Mouse (Mus musculus): Measurements from ENCODE around the gene Pcsk2. TPM values are rescaled to one million over a fixed set of nuclear protein-coding genes. Genes with fewer than 3 reads are reported as not detected.

The Pcsk2 gene
- polyA plus RNA-seq (2012; rRNA removed) = 28.5 and 29.8 TPM in 2 replicates

GRCm38 (mm10) chr2:143545758-143546246, at the start of gene Pcsk2:
Gene Pcsk2, plus strand, starts transcription at chr2:143546156.

GRCm38 (mm10) chr2:143862484-143863231, 316.7 kb downstream of the Pcsk2 start, which contains the start of gene Bfsp1:
Gene Bfsp1, minus strand, starts transcription at chr2:143863173.

Data from central nervous system, embryonic 18 days (tissue).